Mouse (Mus musculus) naive thymus-derived CD4-positive, alpha-beta T cell, adult 2 months (primary cell): ENCODE measurements around the gene Dlg2.

Experiments used
- DNase-seq: peaks from one replicate; pipeline ENCODE4 v3.0.0-alpha.2; 2011; ENCODE audit warnings: low read depth

Dlg2 gene

DNA sequence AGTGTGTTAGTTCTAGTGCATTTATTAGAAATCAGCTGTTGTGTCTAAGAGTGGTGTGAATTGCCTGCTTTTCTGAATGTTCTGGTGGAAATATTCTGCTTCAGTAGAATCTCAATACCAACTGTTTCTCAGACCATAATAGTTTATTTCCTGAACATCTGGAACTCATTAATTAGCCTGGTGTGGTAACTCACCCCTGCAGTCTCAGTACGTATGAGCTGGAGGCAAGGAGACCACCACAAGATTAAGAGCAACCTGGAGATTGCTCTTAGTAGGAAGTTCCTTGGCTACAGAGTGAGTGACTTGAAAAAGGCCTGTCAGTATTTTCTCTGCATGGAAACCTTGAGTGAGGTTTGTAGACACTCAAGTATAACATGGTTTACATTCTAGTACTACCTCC, 1810.6 kb downstream of the Dlg2 start:
- no peak for DNase-seq

DNA sequence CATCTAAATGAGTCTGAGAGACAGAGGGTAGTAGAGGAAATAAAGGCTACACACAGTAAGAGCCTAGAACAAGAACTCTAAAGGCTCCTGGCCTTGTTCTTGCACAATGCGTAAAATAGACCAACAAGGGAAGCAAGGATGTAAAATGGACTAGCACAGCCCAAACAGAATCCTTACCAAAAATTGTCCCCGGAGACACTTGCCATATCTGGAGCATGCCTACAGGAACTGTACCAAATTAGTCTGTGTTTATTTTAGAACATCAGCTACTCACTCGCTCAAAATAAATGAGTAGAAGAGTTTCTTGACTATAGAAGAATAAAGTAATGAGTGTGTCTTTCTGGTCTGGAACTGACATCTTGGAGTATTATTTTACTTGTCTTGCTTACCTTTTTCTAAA, 1812.3 kb downstream of the Dlg2 start:
- DNase-seq, result no peak

DNA sequence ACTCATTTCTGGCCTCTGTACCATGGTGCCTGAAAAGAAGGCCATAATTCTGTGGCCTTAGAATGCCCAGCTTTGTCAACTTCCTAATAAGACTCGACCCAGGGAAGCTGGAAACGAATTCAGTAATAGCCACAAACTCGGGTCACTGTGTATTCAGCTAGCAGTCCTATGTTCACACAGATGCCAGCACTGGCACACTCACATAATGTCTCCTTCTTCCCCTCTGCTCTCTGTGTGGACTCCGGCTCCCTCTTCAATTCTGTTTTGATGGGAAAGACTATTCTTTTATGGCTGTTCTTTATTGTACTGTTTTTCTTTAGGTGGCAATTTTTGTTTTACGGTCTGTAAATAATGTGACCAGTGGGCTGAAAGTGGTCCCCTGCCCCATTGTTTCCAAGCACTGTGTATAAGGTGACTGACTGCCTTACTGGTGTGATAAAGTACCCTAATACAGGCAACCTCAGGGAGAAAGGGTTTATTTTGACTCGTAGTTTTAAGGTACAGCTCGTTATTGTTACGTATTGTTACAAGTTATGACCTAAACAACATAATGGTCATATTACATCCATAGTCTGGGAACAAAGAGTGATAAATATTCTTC, 1816.5 kb downstream of the Dlg2 start:
- DNase-seq, result no peak

DNA sequence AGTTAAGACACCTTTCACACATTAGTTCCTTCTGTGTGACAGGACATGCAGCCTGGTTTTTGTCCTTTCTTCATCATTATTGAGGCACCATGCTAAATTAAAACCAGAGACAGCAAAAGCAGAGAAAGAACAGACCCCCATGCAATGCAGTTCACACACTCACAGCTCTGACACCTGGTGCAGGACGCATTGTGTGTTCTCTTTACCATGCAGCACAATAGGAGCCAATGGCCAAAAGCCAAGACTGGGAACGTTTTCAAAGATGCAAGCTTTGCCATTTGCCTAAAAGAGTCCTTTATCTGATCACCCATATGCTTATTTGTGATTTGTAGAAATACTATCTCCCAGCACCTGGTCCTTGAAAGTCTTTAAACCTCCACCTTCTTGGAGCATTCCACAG, 1824.6 kb downstream of the Dlg2 start:
- DNase-seq, result no peak

DNA sequence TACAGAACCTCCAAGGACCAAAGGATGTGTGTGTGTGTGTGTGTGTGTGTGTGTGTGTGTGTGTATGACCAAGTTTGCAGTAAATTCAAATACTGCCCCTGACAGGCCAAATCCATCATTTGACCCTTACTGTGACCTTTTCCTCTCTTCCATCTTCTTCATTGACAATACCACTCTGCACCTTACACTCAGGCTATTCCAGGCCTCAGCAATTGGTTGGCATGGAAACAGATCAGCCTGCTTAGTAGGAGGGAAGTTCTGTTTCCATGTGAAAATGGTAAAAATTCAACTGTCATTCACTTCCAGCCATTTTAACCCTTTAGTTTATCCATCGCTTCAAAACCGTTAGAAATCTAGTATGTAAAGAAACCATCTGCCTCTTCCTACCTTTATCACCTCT, 1831.2 kb downstream of the Dlg2 start:
- no peak for DNase-seq

DNA sequence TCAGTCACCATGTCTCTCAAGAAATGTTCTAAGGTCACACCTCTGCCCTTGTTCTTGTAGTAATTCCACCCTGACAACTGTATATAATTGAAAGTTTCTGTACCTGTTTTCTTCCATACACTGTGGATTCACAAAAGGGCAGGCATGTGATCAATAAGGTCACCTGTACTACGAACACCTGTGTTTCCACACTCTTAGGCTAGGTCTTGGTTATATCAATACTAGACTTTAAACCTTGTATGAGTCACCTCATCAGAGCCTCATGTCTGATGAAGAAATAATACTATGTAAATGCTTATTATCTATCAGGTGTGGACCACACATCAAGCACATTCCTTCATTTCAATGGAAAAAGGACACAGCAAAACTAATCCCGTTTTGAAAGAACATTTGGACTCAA, 1831.7 kb downstream of the Dlg2 start:
- no peak for DNase-seq

DNA sequence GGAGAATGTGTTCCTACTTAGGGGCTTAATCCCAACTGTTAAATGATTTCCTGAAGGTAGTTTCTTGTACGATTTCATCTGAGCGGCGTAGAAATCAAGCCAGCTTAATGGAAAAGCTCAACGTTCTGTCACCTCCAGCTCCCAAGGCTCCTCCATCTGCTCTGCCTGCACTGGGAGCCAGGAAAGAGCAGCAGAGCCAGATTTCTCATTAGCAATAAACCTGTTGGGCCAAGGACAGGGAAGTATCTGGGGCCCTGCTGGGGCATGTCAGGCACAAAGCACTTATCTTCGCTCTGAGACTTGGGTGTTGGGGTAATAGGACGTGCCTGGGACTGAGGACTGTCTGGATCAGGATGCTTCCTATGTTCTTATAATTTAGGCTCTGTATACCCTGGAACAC, 1839.9 kb downstream of the Dlg2 start:
- no peak for DNase-seq

DNA sequence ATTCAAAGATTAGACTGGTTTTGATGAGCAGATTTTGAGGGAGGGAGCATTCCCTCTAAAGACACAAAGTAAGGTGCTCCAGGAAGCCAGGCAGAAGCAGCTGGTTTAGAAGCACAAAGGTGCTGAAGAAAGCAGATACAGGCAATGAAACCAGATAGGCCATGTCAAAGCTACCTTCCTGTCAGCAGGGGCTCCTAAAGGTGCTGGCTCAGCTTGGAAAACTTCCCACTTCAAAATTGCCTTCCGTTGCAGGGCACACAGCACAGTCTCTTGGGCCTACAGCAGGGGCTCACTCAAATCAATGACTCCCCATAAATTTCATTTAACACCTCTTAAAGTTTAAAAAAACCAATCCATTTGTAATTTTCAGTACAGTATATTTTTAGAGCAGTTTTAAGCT, 1843.0 kb downstream of the Dlg2 start:
- no peak for DNase-seq

DNA sequence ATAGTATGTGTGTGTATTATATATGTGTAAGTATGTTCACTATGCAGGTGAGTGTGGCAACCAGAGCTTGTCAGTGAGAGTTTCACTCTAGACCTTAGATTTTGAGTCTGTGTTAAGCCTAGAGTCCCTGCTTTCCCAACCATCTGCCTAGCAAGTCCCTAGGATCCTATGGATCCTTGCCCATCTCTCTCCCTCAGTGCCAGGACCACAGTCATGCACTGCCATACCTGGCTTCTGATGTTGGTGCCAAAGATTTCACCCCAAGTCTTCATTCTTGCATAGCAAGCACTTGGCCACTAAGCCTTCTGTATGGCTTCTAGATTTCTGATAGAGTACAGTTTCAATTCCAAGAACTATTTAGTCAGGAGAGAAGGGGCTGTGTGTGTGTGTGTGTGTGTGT, 1843.7 kb downstream of the Dlg2 start:
- DNase-seq, result no peak

DNA sequence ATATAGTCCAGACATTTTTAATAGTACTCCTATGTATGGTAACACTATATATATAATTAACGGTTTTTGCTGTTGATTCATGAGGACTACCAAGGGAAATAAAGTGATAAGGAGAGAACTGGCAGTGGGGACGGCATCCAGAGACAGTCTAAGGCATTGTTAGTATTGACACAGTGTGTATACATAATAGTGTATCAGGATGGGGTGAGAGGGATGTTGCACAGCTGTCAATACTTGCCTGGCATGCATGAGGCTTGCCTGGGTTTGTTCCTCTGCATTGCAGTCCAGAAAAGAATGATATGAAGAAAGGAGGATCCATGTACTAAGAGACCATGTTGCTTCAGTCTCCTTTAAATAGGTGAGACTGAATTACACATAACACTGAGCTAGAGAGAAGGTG, 1845.3 kb downstream of the Dlg2 start:
- no peak for DNase-seq

DNA sequence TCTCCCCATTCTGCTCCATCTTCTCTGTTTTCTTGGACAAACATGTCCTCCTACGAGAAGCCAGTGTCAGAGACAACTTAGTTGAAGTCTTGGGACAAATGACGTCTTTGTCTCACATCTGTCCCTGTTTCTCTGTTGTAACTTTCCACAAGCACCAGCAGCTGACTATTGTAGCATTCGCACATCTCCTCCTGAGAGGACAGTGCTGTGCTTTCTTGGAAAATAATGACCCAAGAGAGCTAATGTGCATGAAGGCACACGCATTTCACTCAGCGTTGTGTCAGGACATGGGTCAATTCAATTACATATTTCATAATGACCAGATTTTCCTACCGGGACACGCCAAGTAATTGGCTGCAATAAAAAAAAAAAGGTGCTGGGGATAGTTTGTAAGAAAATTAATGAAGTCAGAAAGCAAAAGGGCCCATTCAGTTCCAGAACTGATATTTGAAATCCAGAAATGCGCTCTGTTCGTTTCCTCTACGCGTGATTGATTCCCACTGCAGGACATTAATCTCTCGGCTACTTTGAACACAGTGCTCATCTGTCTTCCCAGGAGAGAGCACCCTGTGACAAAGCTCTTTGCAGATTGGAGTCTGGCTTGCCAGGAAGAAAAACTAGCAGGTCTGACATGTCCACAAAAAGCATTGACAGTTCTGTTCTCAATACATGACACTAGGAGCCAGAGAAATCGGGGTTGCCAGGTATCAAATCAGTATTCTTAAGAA, 1846.0 kb downstream of the Dlg2 start:
- no peak for DNase-seq

DNA sequence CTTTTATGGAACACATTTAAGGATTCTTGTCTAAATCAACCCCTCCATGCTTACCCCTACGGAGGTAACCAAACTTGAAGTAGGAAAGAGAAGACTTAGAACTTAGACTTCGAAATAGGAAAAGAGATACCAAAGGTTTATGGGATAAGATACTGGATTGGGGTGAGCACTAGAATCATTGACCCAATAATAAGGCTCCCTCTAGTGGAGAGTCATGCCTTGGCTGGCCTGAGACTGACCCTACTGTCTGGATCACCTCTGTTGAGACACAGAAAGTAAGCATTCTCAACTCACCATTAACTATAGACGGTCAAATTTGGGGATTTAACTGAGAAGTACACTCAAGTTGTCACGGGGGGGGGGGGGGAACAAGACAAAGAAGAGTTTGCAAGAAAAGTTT, 1847.2 kb downstream of the Dlg2 start:
- DNase-seq, result no peak

DNA sequence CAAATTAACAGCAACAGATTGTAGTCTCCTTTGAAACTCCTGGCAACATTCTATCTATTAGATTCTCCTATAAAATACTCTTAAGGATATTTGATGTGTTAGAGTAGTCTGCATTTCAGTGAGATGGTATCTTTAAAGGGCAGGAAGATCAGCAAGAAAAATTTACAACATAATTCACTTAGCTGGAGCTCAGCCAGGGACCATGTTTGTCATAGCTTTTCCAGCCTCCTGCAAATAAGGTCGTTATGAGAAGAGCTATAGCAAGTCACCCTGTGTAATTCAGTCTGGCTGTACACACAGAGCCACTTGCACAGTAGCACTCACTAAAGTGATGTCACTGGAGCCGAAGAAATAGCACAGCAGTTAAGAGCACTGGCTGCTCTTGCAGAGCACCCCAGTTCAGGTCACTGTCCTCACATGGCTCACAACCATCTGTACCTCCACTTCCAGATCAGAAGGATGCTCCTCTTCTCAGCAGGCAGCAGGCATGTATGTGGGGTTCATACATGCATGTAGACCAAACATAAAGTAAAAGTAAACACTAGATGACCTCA, 1850.9 kb downstream of the Dlg2 start:
- DNase-seq, result no peak

DNA sequence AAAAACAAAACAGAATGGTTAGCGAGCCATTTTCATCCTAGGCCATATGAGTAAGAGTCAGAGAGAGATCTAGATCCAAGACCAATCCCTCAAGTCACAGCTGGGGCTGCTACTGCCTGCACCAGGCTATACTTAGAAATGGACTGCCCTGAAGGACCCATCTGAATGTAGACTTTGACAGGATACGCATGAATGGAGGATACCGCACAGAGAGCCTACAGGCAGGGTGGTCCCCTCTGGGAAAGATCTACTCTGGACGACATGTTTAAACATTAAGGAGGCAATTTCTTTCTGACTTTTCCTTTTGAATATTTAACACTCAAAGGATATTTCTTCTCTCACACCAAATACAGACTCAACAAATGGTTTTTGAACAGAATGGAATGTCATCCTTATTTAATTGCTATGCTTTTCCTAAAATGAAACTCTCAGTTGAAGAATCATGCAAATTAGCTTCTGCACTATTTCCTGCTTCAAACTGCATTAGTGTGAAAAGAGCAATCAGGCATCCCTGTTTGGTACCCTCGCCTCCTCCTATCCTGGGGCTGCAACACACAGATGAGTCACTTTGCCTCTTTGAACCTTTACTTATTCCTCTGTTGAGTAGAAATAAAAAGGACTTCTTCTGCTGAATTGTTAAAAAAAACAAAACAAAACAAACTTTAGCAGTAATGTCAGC, 1856.9 kb downstream of the Dlg2 start:
- no peak for DNase-seq

DNA sequence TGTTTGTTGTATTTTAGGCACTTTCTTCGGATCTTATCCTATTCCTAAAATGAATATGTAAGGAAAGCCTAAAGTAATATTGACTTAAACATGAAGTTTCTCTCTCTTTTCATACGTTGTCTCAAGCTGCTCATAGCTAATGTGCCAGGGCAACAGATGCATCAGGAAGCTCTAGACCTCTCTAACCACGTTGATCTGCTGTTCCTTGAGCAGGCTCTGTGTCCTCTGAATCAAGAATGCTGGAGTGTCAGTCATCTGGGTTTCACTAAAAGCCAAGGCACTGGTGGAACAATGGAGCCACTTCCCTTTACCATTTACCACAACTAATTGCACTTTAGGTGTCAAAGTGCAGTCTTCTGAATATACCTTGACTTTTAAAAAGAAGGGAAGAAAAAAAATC, 1880.1 kb downstream of the Dlg2 start:
- DNase-seq, result no peak

DNA sequence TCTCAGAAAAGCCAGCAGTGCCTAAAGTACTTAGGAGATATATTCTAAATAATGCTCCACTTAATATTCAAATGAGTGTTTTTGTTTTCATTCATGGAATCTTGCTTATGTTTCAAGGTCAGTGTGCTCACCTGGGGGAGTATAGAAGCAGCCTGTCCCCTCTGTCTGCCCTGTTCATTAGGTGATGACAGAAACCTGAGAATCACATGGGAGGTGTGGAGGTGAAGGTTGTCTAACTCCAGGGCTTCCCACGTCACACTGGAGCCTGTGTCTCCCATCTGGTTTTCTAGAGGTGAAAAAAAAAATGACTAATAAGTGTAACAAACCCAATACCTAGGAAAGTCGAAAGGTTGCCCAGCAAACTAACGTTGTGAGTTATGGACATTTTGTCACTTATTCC, 1886.9 kb downstream of the Dlg2 start:
- no peak for DNase-seq

DNA sequence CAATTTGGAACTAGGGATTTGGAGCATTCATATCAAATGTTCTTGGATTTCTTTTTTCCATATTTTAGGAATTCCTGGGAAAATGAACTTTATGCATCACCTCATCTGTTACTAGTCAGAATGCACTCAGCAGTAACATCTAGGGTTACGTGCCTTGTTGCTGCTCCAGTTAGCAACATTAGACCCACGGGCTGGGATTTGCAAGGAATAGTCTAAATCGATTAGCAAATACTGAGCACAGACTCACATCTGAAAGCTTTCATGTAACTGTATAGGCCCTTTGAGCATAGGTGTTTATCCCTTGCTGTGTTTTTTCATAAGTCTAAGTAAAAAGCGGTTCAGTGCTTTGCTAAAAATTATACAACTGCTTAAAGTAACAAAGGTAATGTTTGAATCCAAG, 1887.3 kb downstream of the Dlg2 start:
- DNase-seq, result no peak

DNA sequence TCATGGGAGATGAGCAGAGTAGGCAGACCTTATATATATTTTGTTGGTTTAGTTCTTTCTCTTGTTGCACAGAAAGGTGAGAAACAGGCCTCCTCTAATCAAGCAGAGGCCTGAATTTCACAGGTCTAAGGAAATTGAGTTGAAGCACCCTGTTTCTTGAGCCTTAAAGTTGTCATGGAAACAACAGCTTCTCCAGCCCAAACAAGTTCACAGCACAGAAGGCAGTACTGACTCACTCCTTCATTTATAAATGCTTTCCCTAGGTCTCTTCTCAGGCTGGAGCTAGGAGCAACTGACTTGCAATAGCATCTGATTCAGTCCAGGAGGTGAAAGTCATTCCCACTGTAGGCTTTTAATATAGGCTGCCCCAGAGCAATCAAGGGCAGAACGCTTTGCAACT, 1890.6 kb downstream of the Dlg2 start:
- DNase-seq, result no peak

DNA sequence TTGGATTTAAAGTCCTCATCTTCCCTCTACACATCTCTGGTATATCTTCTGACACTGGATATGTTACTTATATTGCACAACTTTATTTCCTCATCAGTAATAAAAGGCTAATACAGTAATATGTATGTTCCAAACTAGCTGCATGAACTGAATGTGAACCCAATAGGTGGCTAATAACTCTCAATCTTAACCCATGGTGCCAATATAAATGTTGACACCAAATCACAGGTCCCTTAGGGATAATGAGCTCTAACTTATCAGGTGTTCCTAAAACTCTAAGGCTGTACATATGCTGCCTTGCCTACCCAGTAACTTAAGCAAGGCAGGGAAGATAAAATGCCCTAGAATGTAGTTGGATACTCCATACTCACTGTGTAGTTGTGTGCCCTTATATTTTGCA, 1894.0 kb downstream of the Dlg2 start:
- DNase-seq, result no peak

DNA sequence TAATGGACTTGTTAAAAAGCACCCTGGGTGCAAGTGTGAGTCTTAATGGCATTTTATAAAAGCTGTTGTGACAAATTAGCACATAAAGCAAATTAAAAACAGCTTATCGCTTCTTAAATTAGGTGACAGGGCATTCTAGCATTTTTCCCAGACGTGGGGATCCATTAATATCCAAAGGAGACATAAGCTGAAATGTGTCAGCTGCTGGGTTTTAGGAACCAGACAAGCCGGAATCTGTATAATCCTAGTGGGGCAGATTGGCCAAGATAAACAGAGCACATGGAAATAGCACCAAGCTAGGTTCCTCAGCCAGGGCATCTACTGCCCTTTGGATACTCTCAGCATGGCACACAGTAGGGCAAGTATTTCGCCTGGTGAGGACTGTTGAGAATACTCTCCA, 1895.2 kb downstream of the Dlg2 start:
- no peak for DNase-seq

DNA sequence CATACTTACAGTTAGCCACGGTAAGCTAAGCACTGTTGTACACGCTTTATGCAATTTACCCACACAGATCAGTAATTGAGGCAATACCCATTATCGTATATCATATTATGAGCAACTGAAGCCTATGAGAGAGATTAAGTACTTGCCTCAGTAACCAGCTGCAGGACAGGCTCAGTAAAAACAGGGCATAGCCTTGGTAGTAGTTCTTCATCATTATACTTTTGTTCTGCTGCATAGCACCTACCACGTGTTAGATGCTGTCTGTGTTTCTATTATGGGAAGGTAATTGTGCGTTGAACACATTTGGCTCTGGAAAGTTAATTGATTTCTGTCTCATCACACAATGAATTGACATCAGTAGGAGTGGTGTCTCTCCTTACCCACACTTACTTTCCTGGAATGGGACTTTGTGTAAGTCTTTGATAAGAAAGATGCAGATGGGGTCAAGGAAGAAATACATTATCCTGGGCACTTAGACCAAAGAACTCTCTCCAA, 1897.4 kb downstream of the Dlg2 start:
- DNase-seq, result no peak

DNA sequence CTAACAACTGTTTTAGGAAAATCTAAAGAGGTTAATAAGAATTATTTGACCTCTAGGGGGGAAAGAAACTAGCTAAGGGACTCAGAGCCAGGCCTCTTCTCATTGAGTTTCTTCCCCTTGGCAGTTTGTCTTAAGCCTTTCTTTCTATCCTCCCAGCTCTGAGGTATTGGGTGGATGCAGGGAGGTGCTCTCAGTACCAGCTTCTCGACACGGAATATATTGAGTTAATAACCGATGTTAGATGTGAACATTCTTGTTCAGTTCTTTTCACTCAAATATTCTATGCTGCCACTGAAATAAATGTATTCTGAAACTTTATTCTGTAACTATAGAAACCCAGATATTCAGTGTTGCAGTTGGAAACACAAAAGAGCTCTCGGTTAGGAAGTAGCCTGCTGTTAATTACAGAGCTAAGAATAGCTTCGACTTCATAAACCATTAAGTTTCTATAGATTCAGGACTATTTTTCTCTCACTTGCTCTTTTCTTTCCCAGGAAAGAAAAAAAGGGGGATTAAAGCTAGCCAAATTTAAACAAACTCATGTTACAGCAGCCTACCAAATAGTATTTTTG, 1907.5 kb downstream of the Dlg2 start:
- DNase-seq, result no peak
